Mouse (Mus musculus) stomach, embryonic 15.5 days (tissue): Measurements from ENCODE around the gene Polr3g. TPM values are rescaled to one million over a fixed set of nuclear protein-coding genes. Genes with fewer than 3 reads are reported as not detected.
"Not testable (repeated sequence)": the region's sequence is repeated elsewhere in the genome, so short reads cannot be mapped to it uniquely, and the experiment has no call there.

ENCODE experiments used
- ATAC-seq: fragments of 200-750 bp; cut with Nextera tagmentation; 2 replicates; pipeline ENCODE4 v1.8.0; 2017; ENCODE audit warnings: low read depth, moderate number of reproducible peaks, moderate TSS enrichment; ENCODE audit not compliant: insufficient read depth, low FRiP score
- H3K27ac ChIP-seq: fragments of 300-500 bp; sonication (generic); 2 replicates; pipeline ENCODE4 v1.5.1; 2015; ENCODE audit warnings: mild to moderate bottlenecking, inconsistent platforms
- H3K27me3 ChIP-seq: fragments of 300-500 bp; sonication (generic); replicated peaks from 2 replicates; pipeline ENCODE4 v1.6.1; 2015; ENCODE audit warnings: inconsistent platforms
- H3K36me3 ChIP-seq: fragments of 300-500 bp; sonication (generic); 2 replicates; pipeline ENCODE4 v1.6.1; 2015; ENCODE audit warnings: inconsistent platforms
- H3K4me1 ChIP-seq: fragments of 300-500 bp; sonication (generic); 2 replicates; pipeline ENCODE4 v1.6.1; 2015; ENCODE audit warnings: inconsistent platforms
- H3K4me2 ChIP-seq: fragments of 300-500 bp; sonication (generic); 2 replicates; pipeline ENCODE4 v1.6.1; 2015; ENCODE audit warnings: mild to moderate bottlenecking, inconsistent platforms
- H3K4me3 ChIP-seq: fragments of 300-500 bp; sonication (generic); replicated peaks from 2 replicates; pipeline ENCODE4 v1.5.1; 2015; ENCODE audit warnings: inconsistent platforms
- H3K9ac ChIP-seq: fragments of 300-500 bp; sonication (generic); 2 replicates; pipeline ENCODE4 v1.6.1; 2015; ENCODE audit warnings: inconsistent platforms
- H3K9me3 ChIP-seq: fragments of 300-500 bp; sonication (generic); 2 replicates; pipeline ENCODE4 v1.6.1; 2016; ENCODE audit warnings: inconsistent platforms
- WGBS: fragments of 180-500 bp; shearing (Covaris S2); methylation state at CpG from one replicate; pipeline ENCODE4 v1.1.7; 2015; 5-methylcytosine and 5-hydroxymethylcytosine counted together
- polyA plus RNA-seq: library from polyadenylated mRNA; unstranded; fragments of >200 nt; fragmentation: Nextera tagmentation; extraction: Ambion mirVana; gene quantifications from 2 replicates; pipeline ENCODE4 v1.2.1, GENCODE M21; 2015

Gene Polr3g
- polyA plus RNA-seq, 1 experiment from 2014 or later = 17.1 TPM

DNA sequence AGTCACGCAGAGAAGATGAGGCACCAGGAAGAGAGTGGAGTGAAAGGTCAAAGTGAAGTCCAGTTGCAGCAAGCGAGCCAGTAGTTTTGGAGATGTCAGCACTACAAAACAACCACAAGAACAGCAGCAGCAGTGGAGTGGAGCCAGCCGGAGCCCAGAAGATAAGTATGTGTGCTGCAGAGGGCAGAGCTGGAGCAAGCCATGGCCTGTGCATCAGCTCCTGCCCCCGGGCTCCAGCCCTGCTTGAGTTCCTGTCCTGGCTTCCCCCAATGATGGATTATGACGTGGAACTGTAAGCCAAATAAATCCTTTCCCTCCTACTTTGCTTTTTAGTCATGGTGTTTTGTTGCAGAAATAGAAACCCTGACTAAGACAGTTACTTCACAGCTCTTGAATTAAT, 26.6 kb downstream of the Polr3g start:
- H3K4me1 ChIP-seq = no peaks in the 10 kb centered on the region
- H3K4me3 ChIP-seq = no peak overlapping the region
- WGBS = 63% methylated on average over 5 of the region's 5 CpGs
- no peak for ATAC-seq
- H3K9me3 ChIP-seq = no peaks in the 10 kb centered on the region
- H3K36me3 ChIP-seq = no peaks in the 10 kb centered on the region
- no peak overlapping the region for H3K4me2 ChIP-seq
- H3K27me3 ChIP-seq = no peaks in the 10 kb centered on the region
- no peak overlapping the region for H3K9ac ChIP-seq
- H3K27ac ChIP-seq = no peak overlapping the region

DNA sequence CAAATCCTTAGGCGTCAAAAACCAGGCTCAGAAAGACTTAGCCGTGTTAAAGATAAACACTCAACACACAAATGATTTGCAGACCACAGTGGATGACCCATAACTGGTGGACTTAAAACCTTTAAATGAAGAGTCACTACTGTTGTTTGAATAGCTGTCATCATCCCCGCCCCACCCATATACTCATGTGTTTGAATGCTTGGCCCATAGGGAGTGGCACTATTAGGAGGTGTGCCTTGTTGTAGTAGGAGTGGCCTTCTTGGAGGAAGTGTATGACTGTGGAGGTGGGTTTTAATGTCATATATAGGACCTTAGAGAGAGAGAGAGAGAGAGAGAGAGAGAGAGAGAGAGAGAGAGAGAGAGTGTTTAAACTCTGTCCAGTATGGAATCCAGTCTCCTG, 27.7 kb downstream of the Polr3g start:
- no peaks in the 10 kb centered on the region for H3K27me3 ChIP-seq
- WGBS = 76% methylated on average over 3 of the region's 3 CpGs
- H3K4me2 ChIP-seq = no peak overlapping the region
- H3K9ac ChIP-seq = no peak overlapping the region
- no peak for ATAC-seq
- H3K4me1 ChIP-seq = no peaks in the 10 kb centered on the region
- no peaks in the 10 kb centered on the region for H3K36me3 ChIP-seq
- no peak overlapping the region for H3K4me3 ChIP-seq
- H3K27ac ChIP-seq = no peak overlapping the region
- H3K9me3 ChIP-seq = no peaks in the 10 kb centered on the region

DNA sequence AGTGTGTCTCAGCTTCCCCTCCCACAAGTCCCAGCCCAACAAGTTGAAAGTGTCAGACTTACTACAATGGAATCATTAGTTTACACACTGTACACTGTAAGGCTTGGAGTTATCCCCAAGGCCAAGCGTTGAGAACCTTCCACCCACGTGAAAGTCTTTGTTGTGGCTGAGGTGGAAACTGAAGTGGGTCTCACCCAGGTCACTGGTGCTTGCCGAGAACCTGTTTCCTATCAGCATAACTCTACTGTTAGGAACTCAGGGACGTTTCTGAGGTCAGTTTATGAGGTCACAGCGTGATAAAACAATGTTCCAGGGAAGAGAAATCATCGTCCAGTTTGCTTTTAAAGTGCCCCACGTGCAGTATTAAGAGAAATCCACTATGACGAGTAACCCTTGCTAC, 35.5 kb downstream of the Polr3g start:
- no peak overlapping the region for H3K4me3 ChIP-seq
- no peaks in the 10 kb centered on the region for H3K4me1 ChIP-seq
- H3K9ac ChIP-seq = no peak overlapping the region
- WGBS = 68% methylated on average over 8 of the region's 8 CpGs
- no peak overlapping the region for H3K4me2 ChIP-seq
- H3K27me3 ChIP-seq = no peaks in the 10 kb centered on the region
- no peak for ATAC-seq
- no peaks in the 10 kb centered on the region for H3K9me3 ChIP-seq
- H3K27ac ChIP-seq = no peak overlapping the region
- peaks cover 8% of the 10 kb centered on the region; the same call in 1 of the 2 replicates for H3K36me3 ChIP-seq

GRCm38 (mm10) chr13:81667713-81668112, 43.1 kb downstream of the Polr3g start:
- Histone ChIP-seq H3K4me1 (no peaks in the 10 kb centered on the region), H3K9me3 (no peaks in the 10 kb centered on the region), H3K27ac (no peak overlapping the region), H3K4me3 (no peak overlapping the region), H3K9ac (no peak overlapping the region), H3K27me3 (no peaks in the 10 kb centered on the region), H3K4me2 (no peak overlapping the region), H3K36me3 (peaks cover 21% of the 10 kb centered on the region)
- 91% methylated on average over 5 of the region's 5 CpGs for WGBS
- no peak for ATAC-seq

DNA sequence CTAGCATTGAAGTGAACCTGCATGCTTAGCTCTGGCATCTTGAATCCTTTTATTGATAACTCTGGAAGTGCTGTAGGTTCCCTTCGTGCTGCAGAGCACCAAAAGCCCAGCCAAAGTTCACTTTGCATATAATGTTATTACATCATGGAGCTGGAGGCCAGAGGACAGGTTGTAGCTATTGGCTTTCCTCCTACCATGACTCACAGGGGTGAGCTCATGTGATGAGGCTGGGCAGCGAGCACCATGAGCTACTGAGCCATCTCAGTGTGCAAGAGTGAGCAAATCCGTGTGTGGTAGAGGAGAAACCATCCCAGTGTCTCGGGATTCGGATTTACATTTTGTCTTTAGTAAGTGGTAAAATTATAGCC, 46.5 kb downstream of the Polr3g start:
- Histone ChIP-seq H3K4me3 (no peak overlapping the region), H3K27me3 (no peaks in the 10 kb centered on the region), H3K36me3 (peaks cover 15% of the 10 kb centered on the region), H3K9ac (no peak overlapping the region), H3K9me3 (no peaks in the 10 kb centered on the region), H3K4me1 (no peaks in the 10 kb centered on the region), H3K4me2 (no peak overlapping the region), H3K27ac (no peak overlapping the region)
- WGBS = 86% methylated on average over 5 of the region's 5 CpGs
- ATAC-seq = no peak

DNA sequence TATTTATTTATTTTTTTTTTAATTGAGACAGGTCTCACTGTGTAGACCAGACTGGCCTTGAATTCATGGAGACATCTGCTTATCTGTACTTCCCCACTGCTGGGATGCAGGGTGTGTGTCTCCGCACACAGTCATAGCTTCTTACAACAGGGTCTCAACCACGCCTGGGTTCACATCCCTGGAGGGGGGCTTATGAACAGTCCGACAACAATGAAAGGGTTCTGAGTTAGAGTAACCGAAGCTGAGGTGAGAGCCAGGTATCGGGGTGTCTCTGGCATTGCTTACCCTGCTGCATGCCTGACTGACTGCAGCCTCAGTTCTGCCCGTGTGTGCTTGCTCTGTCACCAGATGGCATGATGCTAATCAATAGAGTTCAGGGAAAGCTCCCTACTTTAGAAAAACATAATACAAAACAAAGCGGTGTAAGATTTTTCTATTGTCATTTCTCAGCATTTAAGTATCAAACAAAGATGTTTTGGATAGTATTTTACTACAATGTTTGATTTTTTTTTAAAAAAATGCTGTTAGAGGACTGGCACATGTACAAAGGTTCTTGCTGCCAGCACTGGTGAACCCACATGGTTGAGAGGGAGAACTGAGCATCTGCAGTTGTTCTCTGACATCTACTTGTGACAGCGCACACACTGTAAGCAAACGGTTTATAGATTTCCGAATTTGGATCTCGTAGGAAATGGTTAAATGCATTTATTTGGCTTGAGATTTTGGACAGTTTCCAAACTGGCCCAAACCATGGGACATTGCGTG, 47.1 kb downstream of the Polr3g start:
- Histone ChIP-seq H3K9me3 (no peaks in the 10 kb centered on the region), H3K36me3 (peaks cover 14% of the 10 kb centered on the region), H3K9ac (no peak overlapping the region), H3K27ac (no peak overlapping the region), H3K4me2 (no peak overlapping the region), H3K27me3 (no peaks in the 10 kb centered on the region), H3K4me1 (no peaks in the 10 kb centered on the region; the same call in 1 of the 2 replicates), H3K4me3 (no peak overlapping the region)
- 81% methylated on average over 12 of the region's 12 CpGs for WGBS
- ATAC-seq = peak; percentile 82; the same call in 1 of the 2 replicates

DNA sequence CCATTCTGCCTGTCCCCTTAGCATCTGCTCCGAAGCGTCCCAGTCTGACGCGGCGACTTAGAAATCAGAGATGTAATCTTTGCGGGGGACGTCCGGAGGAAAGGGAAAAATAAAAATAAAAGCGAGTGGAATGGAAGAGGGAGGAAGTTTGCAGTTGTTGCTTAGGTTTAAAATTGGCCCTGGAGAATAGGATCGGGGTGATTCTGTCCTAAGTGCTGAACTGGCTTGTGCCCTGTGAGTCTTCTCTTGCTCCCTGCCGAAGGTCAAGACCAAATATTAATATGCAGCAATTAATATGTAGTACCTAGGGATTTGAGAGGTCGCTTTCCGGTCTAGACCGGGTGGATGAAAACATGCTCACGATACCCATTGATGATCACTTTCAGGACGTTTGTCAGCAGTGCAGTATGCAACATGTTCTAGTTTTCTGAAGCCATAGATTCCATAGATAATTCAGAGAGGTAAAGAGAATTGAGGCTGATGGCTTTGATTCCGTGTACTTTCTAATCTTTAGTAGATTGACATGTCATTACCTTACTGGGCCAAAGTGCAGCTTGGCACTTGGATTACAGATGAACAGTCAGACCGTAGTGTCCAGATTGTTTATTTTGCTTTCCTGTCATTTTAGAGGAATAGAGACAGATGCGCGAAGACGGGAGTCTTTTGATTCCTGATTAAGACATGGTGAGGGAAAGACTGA, 52.6 kb downstream of the Polr3g start:
- H3K9ac ChIP-seq = peak overlapping the region; percentile 77

DNA sequence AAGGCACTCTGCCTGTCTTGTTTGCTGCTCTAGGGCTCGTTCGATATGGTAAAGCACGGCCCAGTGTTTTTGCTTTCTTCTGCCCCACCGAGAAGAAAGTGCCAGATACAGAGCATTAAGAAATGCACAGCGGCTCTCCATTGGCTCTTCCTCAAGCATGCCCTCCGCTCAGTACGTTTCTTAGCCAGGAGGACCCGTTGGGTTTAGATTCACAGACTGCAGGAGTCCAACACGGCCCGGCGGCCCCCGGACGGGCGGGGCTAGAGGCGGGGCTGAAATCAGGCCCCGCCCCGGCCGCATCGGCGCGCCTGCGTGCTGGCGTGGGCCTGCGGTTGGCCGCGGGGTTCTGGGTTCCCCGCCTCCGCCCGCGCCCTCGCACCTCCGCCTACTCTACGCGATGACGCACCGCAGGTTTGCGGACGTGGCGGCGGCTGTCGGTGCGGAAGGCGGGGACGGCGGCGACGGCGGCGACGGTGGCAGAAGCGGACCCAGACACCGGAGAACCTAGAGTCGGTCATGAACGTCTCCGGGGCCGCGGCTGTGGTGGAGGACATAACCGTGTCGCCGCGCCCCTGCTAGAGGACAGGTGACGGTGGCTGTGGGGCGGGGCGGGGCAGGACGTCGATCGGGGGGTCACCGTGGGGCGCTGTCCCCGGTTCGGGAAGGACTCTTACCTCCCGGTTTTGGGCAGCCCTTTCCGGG, 53.3 kb downstream of the Polr3g start, which contains the start of gene Lysmd3:
TSS of gene Lysmd3 (plus strand) at position 313 of the 702 bp plus-strand sequence.
- Histone ChIP-seq H3K4me3 (peak within 1 kb of the TSS; percentile 76), H3K36me3 (no peaks in the 10 kb centered on the region), H3K4me1 (no peaks in the 10 kb centered on the region; the same call in 1 of the 2 replicates), H3K9me3 (no peaks in the 10 kb centered on the region), H3K27me3 (no peaks in the 10 kb centered on the region), H3K27ac (peak within 1 kb of the TSS; percentile 90), H3K4me2 (peak within 1 kb of the TSS; percentile 72), H3K9ac (peak within 1 kb of the TSS; percentile 77)
- WGBS = under 1% methylated on average over 72 of the region's 73 CpGs
- ATAC-seq = peak; percentile 100

More for the DNA sequence above, 52.6 kb downstream of the Polr3g start:
- peak overlapping the region; percentile 88 for H3K27ac ChIP-seq
- WGBS = 4% methylated on average over 21 of the region's 21 CpGs
- peak overlapping the region; percentile 56 for H3K4me2 ChIP-seq
- ATAC-seq = no peak
- no peaks in the 10 kb centered on the region; the same call in 1 of the 2 replicates for H3K4me1 ChIP-seq
- no peaks in the 10 kb centered on the region for H3K27me3 ChIP-seq
- H3K36me3 ChIP-seq = no peaks in the 10 kb centered on the region
- H3K9me3 ChIP-seq = no peaks in the 10 kb centered on the region
- H3K4me3 ChIP-seq = peak overlapping the region; percentile 76

- Histone ChIP-seq H3K36me3 (no peaks in the 10 kb centered on the region), H3K27ac (peak overlapping the region; percentile 90), H3K9ac (no peak overlapping the region), H3K4me3 (peak overlapping the region; percentile 76), H3K27me3 (no peaks in the 10 kb centered on the region), H3K4me2 (peak overlapping the region; percentile 72), H3K4me1 (no peaks in the 10 kb centered on the region; the same call in 1 of the 2 replicates), H3K9me3 (no peaks in the 10 kb centered on the region)
- no peak for ATAC-seq
- WGBS = 20% methylated on average over 5 of the region's 5 CpGs
Observed at GRCm38 (mm10) chr13:81657008-81657350, 53.8 kb downstream of the Polr3g start.

DNA sequence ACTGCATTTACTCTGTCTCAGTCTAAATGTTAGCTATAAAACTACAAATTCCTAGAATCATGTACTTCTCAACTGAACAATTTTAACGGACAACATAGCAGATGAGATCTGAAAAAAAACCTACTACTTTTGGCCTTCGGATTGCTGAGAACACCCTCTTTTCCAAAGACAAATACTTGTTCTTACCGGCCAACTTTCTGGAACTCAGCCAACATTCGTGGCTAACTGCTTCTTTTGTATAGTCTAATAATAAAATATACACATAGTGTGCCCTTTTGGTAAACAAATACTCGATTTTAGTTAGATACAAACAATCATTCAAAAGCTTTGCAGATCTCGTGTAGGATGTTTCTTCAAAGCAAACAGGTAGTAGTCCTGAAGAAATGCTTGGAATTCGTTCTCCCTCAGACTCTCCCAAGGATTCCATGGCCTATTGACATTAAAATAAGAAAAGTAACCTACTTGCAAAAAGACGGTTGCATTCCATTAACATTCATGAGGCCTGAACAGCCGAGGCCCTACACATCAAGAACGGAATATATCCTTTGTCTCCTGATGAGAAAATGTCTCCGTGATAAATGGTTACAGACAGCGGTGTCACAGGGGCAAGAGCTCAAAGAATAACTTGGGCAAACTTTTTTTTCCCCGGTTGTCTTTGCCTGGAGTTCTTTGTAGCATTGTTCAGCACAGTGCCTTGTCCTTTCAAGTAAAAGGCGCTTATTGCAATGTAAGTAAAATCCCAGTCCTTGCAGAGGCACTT, 54.5 kb downstream of the Polr3g start:
- no peak overlapping the region; the same call in 1 of the 2 replicates for H3K27ac ChIP-seq
- no peak overlapping the region for H3K9ac ChIP-seq
- no peaks in the 10 kb centered on the region; the same call in 1 of the 2 replicates for H3K4me1 ChIP-seq
- H3K4me2 ChIP-seq = peak overlapping the region; percentile 72; the same call in 1 of the 2 replicates
- no peak overlapping the region for H3K4me3 ChIP-seq
- H3K9me3 ChIP-seq = no peaks in the 10 kb centered on the region
- no peaks in the 10 kb centered on the region for H3K36me3 ChIP-seq
- no peaks in the 10 kb centered on the region for H3K27me3 ChIP-seq
- no peak for ATAC-seq
- 22% methylated on average over 14 of the region's 14 CpGs for whole genome bisulfite sequencing

- not testable (repeated sequence) for H3K4me3 ChIP-seq, H3K4me2 ChIP-seq, H3K9ac ChIP-seq, H3K27me3 ChIP-seq, H3K9me3 ChIP-seq, H3K36me3 ChIP-seq, H3K4me1 ChIP-seq, ATAC-seq, H3K27ac ChIP-seq
- WGBS = 71% methylated on average over 5 of the region's 6 CpGs
Observed at GRCm38 (mm10) chr13:81650382-81650781, 60.4 kb downstream of the Polr3g start.
